In genomic region chr4:46073736-46074135, GRCm38 (mm10) we compare ENCODE assay signal across 7 mouse cellular contexts. TPM values are rescaled to one million over a fixed set of nuclear protein-coding genes. Genes with fewer than 3 reads are reported as not detected.
DNase-seq lines count a peak whose midpoint lies in the region; ATAC-seq and TF ChIP-seq lines count a peak whose summit lies in the region.

No protein-coding gene starts in this region.

- no peak for TF ChIP-seq POLR2A in lung, adult 2 months (IDR thresholded peaks at IDR 0.05; ENCODE audit: borderline replicate concordance, extremely low read depth, low read depth, low read length)

- H3K27me3 ChIP-seq in lung, embryonic 14.5 days (ENCODE audit: insufficient read depth, low read length), result no peaks in the 10 kb centered on the region
- H3K27me3 ChIP-seq in heart, embryonic 16.5 days (ENCODE audit: control insufficient read depth, insufficient read depth, low read length), result no peaks in the 10 kb centered on the region
- H3K27me3 ChIP-seq in liver, embryonic 12.5 days (replicated peaks), result no peaks in the 10 kb centered on the region

- no peaks in the 10 kb centered on the region for H3K9me3 ChIP-seq in lung, embryonic 14.5 days (ENCODE audit: low read depth, low read length)
- H3K9me3 ChIP-seq in heart, embryonic 16.5 days (replicated peaks; ENCODE audit: control insufficient read depth, low read length), result no peaks in the 10 kb centered on the region
- no peaks in the 10 kb centered on the region for H3K9me3 ChIP-seq in liver, embryonic 12.5 days (replicated peaks)

- no peak overlapping the region for H3K9ac ChIP-seq in lung, embryonic 14.5 days
- H3K9ac ChIP-seq in heart, embryonic 16.5 days (ENCODE audit: low read length), result no peak overlapping the region
- no peak overlapping the region for H3K9ac ChIP-seq in liver, embryonic 12.5 days

- H3K36me3 ChIP-seq in lung, embryonic 14.5 days (ENCODE audit: insufficient read depth), result no peaks in the 10 kb centered on the region
- peaks cover 9% of the 10 kb centered on the region for H3K36me3 ChIP-seq in heart, embryonic 16.5 days (ENCODE audit: control insufficient read depth, insufficient read depth)
- peaks cover 74% of the 10 kb centered on the region for H3K36me3 ChIP-seq in liver, embryonic 12.5 days

- no peak overlapping the region for H3K4me2 ChIP-seq in lung, embryonic 14.5 days
- 0 out of 2 replicates have a peak overlapping the region, but pooled peaks have one; percentile 44 for H3K4me2 ChIP-seq in heart, embryonic 16.5 days (ENCODE audit: low read depth, low read length)
- no peak overlapping the region for H3K4me2 ChIP-seq in liver, embryonic 12.5 days

- 25% methylated on average over 4 of the region's 4 CpGs for WGBS in lung, embryonic 14.5 days
- 49% methylated on average over 4 of the region's 4 CpGs for WGBS in lung, adult 2 months
- 19% methylated on average over 4 of the region's 4 CpGs for WGBS in heart, embryonic 16.5 days
- 73% methylated on average over 4 of the region's 4 CpGs for WGBS in liver, embryonic 12.5 days (ENCODE audit: insufficient replicate concordance)

- peak; percentile 80; the same call in 1 of the 2 replicates for ATAC-seq in lung, embryonic 14.5 days (ENCODE audit: insufficient read depth)
- peak; percentile 85 for ATAC-seq in heart, embryonic 16.5 days (replicated peaks; ENCODE audit: extremely low read depth, insufficient read depth, low FRiP score)
- no peak for ATAC-seq in inflammation-experienced regulatory T-cells, adult 6 months
- ATAC-seq in liver, embryonic 12.5 days, result no peak

- no peaks in the 10 kb centered on the region for H3K4me1 ChIP-seq in lung, embryonic 14.5 days (ENCODE audit: insufficient read depth)
- no peaks in the 10 kb centered on the region for H3K4me1 ChIP-seq in lung, adult 2 months (ENCODE audit: control insufficient read depth, insufficient read depth, low read length)
- peaks cover 40% of the 10 kb centered on the region for H3K4me1 ChIP-seq in heart, embryonic 16.5 days (ENCODE audit: control insufficient read depth, insufficient read depth, low read length)
- no peaks in the 10 kb centered on the region for H3K4me1 ChIP-seq in liver, embryonic 12.5 days

- TF ChIP-seq CTCF in lung, embryonic 14.5 days (IDR thresholded peaks at IDR 0.05; ENCODE audit: low read depth), result no peak
- TF ChIP-seq CTCF in lung, adult 2 months (IDR thresholded peaks at IDR 0.05; ENCODE audit: insufficient read depth, low read length), result no peak

- no peak overlapping the region for H3K27ac ChIP-seq in lung, embryonic 14.5 days (ENCODE audit: low read depth)
- H3K27ac ChIP-seq in heart, embryonic 16.5 days (ENCODE audit: low read length), result peak overlapping the region; percentile 88
- H3K27ac ChIP-seq in liver, embryonic 12.5 days, result no peak overlapping the region

- DNase-seq in lung, embryonic 14.5 days, result peak; percentile 90
- DNase-seq in lung, adult 2 months, result no peak
- DNase-seq in cerebellum, adult 9-11 months, result peak; percentile 79
- peak; percentile 35 for DNase-seq in right cerebral cortex, postnatal 25 days

- no peak overlapping the region for H3K4me3 ChIP-seq in lung, embryonic 14.5 days (ENCODE audit: low read depth, low read length)
- H3K4me3 ChIP-seq in lung, adult 2 months (replicated peaks; ENCODE audit: extremely low read depth, low read depth, low read length), result no peak overlapping the region
- H3K4me3 ChIP-seq in heart, embryonic 16.5 days (ENCODE audit: low read length), result no peak overlapping the region
- H3K4me3 ChIP-seq in liver, embryonic 12.5 days, result no peak overlapping the region

RNA-seq across cellular contexts. Expression of gene Tmod1, which starts 35.0 kb away (rescaled TPM):
- polyA plus RNA-seq in lung, embryonic 14.5 days (2014; fragmentation: Nextera tagmentation; extraction: Ambion mirVana), result 2.0 and 5.0 TPM in 2 replicates
- polyA plus RNA-seq in lung, adult 2 months (2012; rRNA removed), result 17.1 and 22.3 TPM in 2 replicates
- 202 and 217 TPM in 2 replicates for polyA plus RNA-seq in heart, embryonic 16.5 days (2015; fragmentation: Nextera tagmentation; extraction: Ambion mirVana)
- 1 to 10 TPM in 2 of 3 experiments, not detected in 1; 4.1 to 5.1 TPM for polyA plus RNA-seq in inflammation-experienced regulatory T-cells, adult 6 months (2017; shearing (Covaris generic))
- 45.3 and 46.4 TPM in 2 replicates for polyA plus RNA-seq in liver, embryonic 12.5 days (2016; fragmentation: Nextera tagmentation; extraction: Ambion mirVana)

Comparison
In these comparisons a context has a peak if more than half of its experiments do, and no peak if none do; other contexts are left out.
1. ATAC-seq: peak in lung, embryonic 14.5 days (single experiment) and heart, embryonic 16.5 days (single experiment); none in inflammation-experienced regulatory T-cells, adult 6 months (single experiment) and liver, embryonic 12.5 days (single experiment).